Mouse (Mus musculus): ENCODE measurements at regions not wholly inside any gene's neighbourhood (a gene's known extent, or its start where the extent isn't known, plus 50 kb on each side); places are given as distances from the start of the nearest gene placed in this dataset.

- WGBS (ENCODE audit: insufficient replicate concordance) = 52% methylated on average over 11 of the region's 11 CpGs
- no peaks in the 10 kb centered on the region for H3K27me3 ChIP-seq (ENCODE audit: control insufficient read depth, insufficient read depth, low read length)
- H3K4me3 ChIP-seq (ENCODE audit: low read depth, low read length) = no peak overlapping the region
Observed at GRCm38 (mm10) chr1:169051085-169051862, 480.0 kb downstream of the Nuf2 start.

GRCm38 (mm10) chr1:169049846-169050245, 481.4 kb downstream of the Nuf2 start:
- no peak overlapping the region for H3K9ac ChIP-seq (ENCODE audit: low read depth, low read length)
- no peak overlapping the region for H3K4me3 ChIP-seq (ENCODE audit: low read depth, low read length)
- H3K4me2 ChIP-seq = no peak overlapping the region
- no peaks in the 10 kb centered on the region for H3K4me1 ChIP-seq (ENCODE audit: control insufficient read depth, insufficient read depth, low read length)
- WGBS (ENCODE audit: insufficient replicate concordance) = 90% methylated on average over 2 of the region's 2 CpGs
- H3K27ac ChIP-seq (ENCODE audit: low read depth, low read length) = no peak overlapping the region
- no peaks in the 10 kb centered on the region for H3K9me3 ChIP-seq (replicated peaks; ENCODE audit: control insufficient read depth, low read length)
- no peaks in the 10 kb centered on the region for H3K36me3 ChIP-seq (ENCODE audit: control insufficient read depth, insufficient read depth, low read length)
- no peaks in the 10 kb centered on the region for H3K27me3 ChIP-seq (ENCODE audit: control insufficient read depth, insufficient read depth, low read length)
- ATAC-seq (replicated peaks; ENCODE audit: insufficient number of reproducible peaks, low FRiP score, low TSS enrichment) = no peak

More at GRCm38 (mm10) chr1:169051085-169051862, 480.0 kb downstream of the Nuf2 start:
- Histone ChIP-seq H3K9me3 (replicated peaks; ENCODE audit: control insufficient read depth, low read length) (no peaks in the 10 kb centered on the region), H3K4me2 (no peak overlapping the region), H3K36me3 (ENCODE audit: control insufficient read depth, insufficient read depth, low read length) (no peaks in the 10 kb centered on the region), H3K27ac (ENCODE audit: low read depth, low read length) (no peak overlapping the region), H3K4me1 (ENCODE audit: control insufficient read depth, insufficient read depth, low read length) (no peaks in the 10 kb centered on the region), H3K9ac (ENCODE audit: low read depth, low read length) (no peak overlapping the region)
- no peak for ATAC-seq (replicated peaks; ENCODE audit: insufficient number of reproducible peaks, low FRiP score, low TSS enrichment)

GRCm38 (mm10) chr1:169046791-169047525, 484.3 kb downstream of the Nuf2 start:
- WGBS (ENCODE audit: insufficient replicate concordance) = 72% methylated on average over 4 of the region's 4 CpGs
- ATAC-seq (replicated peaks; ENCODE audit: insufficient number of reproducible peaks, low FRiP score, low TSS enrichment) = no peak
- H3K4me3 ChIP-seq (ENCODE audit: low read depth, low read length) = no peak overlapping the region
- no peak overlapping the region for H3K27ac ChIP-seq (ENCODE audit: low read depth, low read length)
- H3K4me2 ChIP-seq = no peak overlapping the region
- no peaks in the 10 kb centered on the region for H3K36me3 ChIP-seq (ENCODE audit: control insufficient read depth, insufficient read depth, low read length)
- no peaks in the 10 kb centered on the region for H3K9me3 ChIP-seq (replicated peaks; ENCODE audit: control insufficient read depth, low read length)
- H3K27me3 ChIP-seq (ENCODE audit: control insufficient read depth, insufficient read depth, low read length) = no peaks in the 10 kb centered on the region
- H3K9ac ChIP-seq (ENCODE audit: low read depth, low read length) = no peak overlapping the region
- no peaks in the 10 kb centered on the region for H3K4me1 ChIP-seq (ENCODE audit: control insufficient read depth, insufficient read depth, low read length)

- Histone ChIP-seq H3K27ac (ENCODE audit: low read depth, low read length) (no peak overlapping the region), H3K4me2 (no peak overlapping the region), H3K4me1 (ENCODE audit: control insufficient read depth, insufficient read depth, low read length) (no peaks in the 10 kb centered on the region), H3K9ac (ENCODE audit: low read depth, low read length) (no peak overlapping the region), H3K4me3 (ENCODE audit: low read depth, low read length) (no peak overlapping the region), H3K27me3 (ENCODE audit: control insufficient read depth, insufficient read depth, low read length) (no peaks in the 10 kb centered on the region), H3K36me3 (ENCODE audit: control insufficient read depth, insufficient read depth, low read length) (no peaks in the 10 kb centered on the region), H3K9me3 (replicated peaks; ENCODE audit: control insufficient read depth, low read length) (no peaks in the 10 kb centered on the region)
- no peak for ATAC-seq (replicated peaks; ENCODE audit: insufficient number of reproducible peaks, low FRiP score, low TSS enrichment)
- WGBS (ENCODE audit: insufficient replicate concordance) = 79% methylated on average over 1 of the region's 1 CpGs
Observed at GRCm38 (mm10) chr1:169033517-169033916, 497.7 kb downstream of the Nuf2 start.

- Histone ChIP-seq H3K27me3 (ENCODE audit: control insufficient read depth, insufficient read depth, low read length) (no peaks in the 10 kb centered on the region), H3K9me3 (replicated peaks; ENCODE audit: control insufficient read depth, low read length) (no peaks in the 10 kb centered on the region), H3K4me3 (ENCODE audit: low read depth, low read length) (no peak overlapping the region), H3K36me3 (ENCODE audit: control insufficient read depth, insufficient read depth, low read length) (no peaks in the 10 kb centered on the region), H3K27ac (ENCODE audit: low read depth, low read length) (no peak overlapping the region), H3K4me1 (ENCODE audit: control insufficient read depth, insufficient read depth, low read length) (no peaks in the 10 kb centered on the region), H3K9ac (ENCODE audit: low read depth, low read length) (no peak overlapping the region), H3K4me2 (no peak overlapping the region)
- ATAC-seq (replicated peaks; ENCODE audit: insufficient number of reproducible peaks, low FRiP score, low TSS enrichment) = no peak
- WGBS (ENCODE audit: insufficient replicate concordance) = 66% methylated on average over 8 of the region's 8 CpGs
Observed at GRCm38 (mm10) chr1:169031849-169032542, 499.3 kb downstream of the Nuf2 start.

- H3K27me3 ChIP-seq (ENCODE audit: control insufficient read depth, insufficient read depth, low read length) = no peaks in the 10 kb centered on the region
- H3K27ac ChIP-seq (ENCODE audit: low read depth, low read length) = no peak overlapping the region
- H3K9ac ChIP-seq (ENCODE audit: low read depth, low read length) = no peak overlapping the region
- H3K4me3 ChIP-seq (ENCODE audit: low read depth, low read length) = no peak overlapping the region
- H3K4me1 ChIP-seq (ENCODE audit: control insufficient read depth, insufficient read depth, low read length) = no peaks in the 10 kb centered on the region
- no peak overlapping the region for H3K4me2 ChIP-seq
- H3K9me3 ChIP-seq (replicated peaks; ENCODE audit: control insufficient read depth, low read length) = no peaks in the 10 kb centered on the region
- no peaks in the 10 kb centered on the region for H3K36me3 ChIP-seq (ENCODE audit: control insufficient read depth, insufficient read depth, low read length)
- 79% methylated on average over 6 of the region's 6 CpGs for WGBS (ENCODE audit: insufficient replicate concordance)
- ATAC-seq (replicated peaks; ENCODE audit: insufficient number of reproducible peaks, low FRiP score, low TSS enrichment) = no peak
Observed at GRCm38 (mm10) chr1:169027706-169028105, 503.6 kb downstream of the Nuf2 start.

- H3K4me1 ChIP-seq (ENCODE audit: control insufficient read depth, insufficient read depth, low read length) = no peaks in the 10 kb centered on the region
- H3K36me3 ChIP-seq (ENCODE audit: control insufficient read depth, insufficient read depth, low read length) = no peaks in the 10 kb centered on the region
- 81% methylated on average over 3 of the region's 3 CpGs for WGBS (ENCODE audit: insufficient replicate concordance)
- no peaks in the 10 kb centered on the region for H3K9me3 ChIP-seq (replicated peaks; ENCODE audit: control insufficient read depth, low read length)
- no peak for ATAC-seq (replicated peaks; ENCODE audit: insufficient number of reproducible peaks, low FRiP score, low TSS enrichment)
- no peak overlapping the region for H3K4me3 ChIP-seq (ENCODE audit: low read depth, low read length)
- H3K27ac ChIP-seq (ENCODE audit: low read depth, low read length) = no peak overlapping the region
- H3K27me3 ChIP-seq (ENCODE audit: control insufficient read depth, insufficient read depth, low read length) = no peaks in the 10 kb centered on the region
- H3K4me2 ChIP-seq = no peak overlapping the region
- no peak overlapping the region for H3K9ac ChIP-seq (ENCODE audit: low read depth, low read length)
Observed at GRCm38 (mm10) chr1:169027241-169027640, 504.0 kb downstream of the Nuf2 start.

- Histone ChIP-seq H3K27me3 (ENCODE audit: control insufficient read depth, insufficient read depth, low read length) (no peaks in the 10 kb centered on the region), H3K9ac (ENCODE audit: low read depth, low read length) (no peak overlapping the region), H3K4me1 (ENCODE audit: control insufficient read depth, insufficient read depth, low read length) (no peaks in the 10 kb centered on the region), H3K27ac (ENCODE audit: low read depth, low read length) (no peak overlapping the region), H3K4me2 (no peak overlapping the region), H3K4me3 (ENCODE audit: low read depth, low read length) (no peak overlapping the region), H3K36me3 (ENCODE audit: control insufficient read depth, insufficient read depth, low read length) (no peaks in the 10 kb centered on the region), H3K9me3 (replicated peaks; ENCODE audit: control insufficient read depth, low read length) (no peaks in the 10 kb centered on the region)
- WGBS (ENCODE audit: insufficient replicate concordance) = 72% methylated on average over 4 of the region's 4 CpGs
- ATAC-seq (replicated peaks; ENCODE audit: insufficient number of reproducible peaks, low FRiP score, low TSS enrichment) = no peak
Observed at GRCm38 (mm10) chr1:169024531-169024930, 506.7 kb downstream of the Nuf2 start.
